Mouse (Mus musculus): Measurements from ENCODE around the gene Gltp. TPM values are rescaled to one million over a fixed set of nuclear protein-coding genes. Genes with fewer than 3 reads are reported as not detected.

Gene Gltp
- total RNA-seq, 1 experiment: 17.2 TPM

DNA sequence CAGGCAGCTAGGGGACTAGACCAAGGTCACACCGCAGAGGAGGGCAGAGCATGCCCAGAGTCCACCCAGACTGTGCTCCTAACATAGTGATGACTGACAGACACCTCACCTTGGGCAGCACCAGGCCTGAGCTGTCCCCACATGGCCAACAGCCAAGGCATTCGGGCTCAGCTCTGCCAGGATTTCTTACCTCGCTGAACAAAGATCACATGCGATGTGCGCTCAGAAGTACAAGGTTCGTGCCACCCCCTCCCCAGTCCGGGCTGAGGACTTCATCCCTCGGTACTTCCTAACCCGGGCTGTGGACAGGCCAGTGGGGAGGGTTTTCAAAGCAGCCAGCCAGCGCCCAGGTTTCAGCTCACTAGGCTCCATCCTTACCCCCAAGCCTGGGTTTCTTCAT, 33.4 kb downstream of the Gltp start:
- in situ Hi-C loops (cut with MboI; ENCODE audit: low sequenced_read_pairs in 2 of 2, unreplicated experiment in 2 of 2): no loop called here
- no peak for TF ChIP-seq HCFC1 (IDR thresholded peaks at IDR 0.05; ENCODE audit: borderline replicate concordance, insufficient read depth, low read length)
- TF ChIP-seq MAFK (IDR thresholded peaks at IDR 0.05; ENCODE audit: insufficient read depth, low read depth, low read length): no peak
- TF ChIP-seq ZNF384 (IDR thresholded peaks at IDR 0.05; ENCODE audit: low read depth, low read length): no peak
- TF ChIP-seq CHD2 (IDR thresholded peaks at IDR 0.05; ENCODE audit: low read depth, low read length): no peak
- TF ChIP-seq ZC3H11A (IDR thresholded peaks at IDR 0.05; ENCODE audit: borderline replicate concordance, low read depth, low read length): no peak

DNA sequence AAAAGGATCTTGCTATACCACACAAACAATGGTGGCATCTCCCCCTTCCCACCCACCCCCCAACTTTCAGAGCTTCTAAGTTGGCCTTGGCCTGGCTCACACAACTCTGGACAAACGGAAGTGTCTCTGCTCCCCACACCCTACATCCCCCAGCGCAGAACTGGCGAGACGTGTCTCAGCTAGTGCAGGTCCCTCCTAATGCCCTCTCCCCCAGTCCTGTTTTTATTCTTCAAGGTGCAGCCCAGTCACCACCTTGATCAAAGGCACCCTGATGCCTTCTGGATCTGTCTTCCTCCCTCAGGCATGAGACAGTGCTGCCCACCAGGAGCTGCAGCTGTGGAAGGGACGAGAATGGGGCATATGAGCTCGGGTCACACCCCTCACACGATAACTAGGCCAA, 34.5 kb downstream of the Gltp start:
- Histone ChIP-seq H3K27ac (ENCODE audit: insufficient read depth, low read depth, low read length, poor library complexity, severe bottlenecking) (no peak overlapping the region), H3K9me3 (ENCODE audit: control insufficient read depth, insufficient read depth, low read depth, low read length) (no peaks in the 10 kb centered on the region), H3K9ac (ENCODE audit: insufficient read depth, low read depth, low read length, poor library complexity, severe bottlenecking) (no peak overlapping the region), H3K4me1 (ENCODE audit: control insufficient read depth in 2 of 2, insufficient read depth in 2 of 2, low read length in 2 of 2, poor library complexity in 1 of 2) (peaks cover 0 to 5% of the 10 kb centered on the region in 2 experiments; a peak in 1 of 4 replicates), H3K36me3 (ENCODE audit: control insufficient read depth, insufficient read depth, low read length, poor library complexity, severe bottlenecking) (no peaks in the 10 kb centered on the region), H3K4me3 (ENCODE audit: insufficient read depth in 1 of 2, low read depth in 1 of 2, low read length in 2 of 2, poor library complexity in 1 of 2, severe bottlenecking in 1 of 2) (no peak overlapping the region)
- no peak for DNase-seq (ENCODE audit: low read depth, low spot score)
- in situ Hi-C loops (cut with MboI; ENCODE audit: low sequenced_read_pairs in 2 of 2, unreplicated experiment in 2 of 2): no loop called here
- TF ChIP-seq CHD2 (IDR thresholded peaks at IDR 0.05; ENCODE audit: low read depth, low read length): no peak
- TF ChIP-seq ZNF384 (IDR thresholded peaks at IDR 0.05; ENCODE audit: low read depth, low read length): no peak

More for the DNA sequence above, 33.4 kb downstream of the Gltp start:
- peak overlapping the region; percentile 65 to 66; a peak in 3 of 4 replicates for H3K4me3 ChIP-seq (ENCODE audit: insufficient read depth in 1 of 2, low read depth in 1 of 2, low read length in 2 of 2, poor library complexity in 1 of 2, severe bottlenecking in 1 of 2)
- no peaks in the 10 kb centered on the region for H3K9me3 ChIP-seq (ENCODE audit: control insufficient read depth, insufficient read depth, low read depth, low read length)
- H3K9ac ChIP-seq (ENCODE audit: insufficient read depth, low read depth, low read length, poor library complexity, severe bottlenecking): no peak overlapping the region
- no peaks in the 10 kb centered on the region for H3K36me3 ChIP-seq (ENCODE audit: control insufficient read depth, insufficient read depth, low read length, poor library complexity, severe bottlenecking)
- H3K4me1 ChIP-seq (ENCODE audit: control insufficient read depth in 2 of 2, insufficient read depth in 2 of 2, low read length in 2 of 2, poor library complexity in 1 of 2): peaks cover 0 to 5% of the 10 kb centered on the region in 2 experiments; a peak in 1 of 4 replicates
- H3K27ac ChIP-seq (ENCODE audit: insufficient read depth, low read depth, low read length, poor library complexity, severe bottlenecking): no peak overlapping the region
- no peak for DNase-seq (ENCODE audit: low read depth, low spot score)

- TF ChIP-seq CHD2 (IDR thresholded peaks at IDR 0.05; ENCODE audit: low read depth, low read length) (no peak), HCFC1 (IDR thresholded peaks at IDR 0.05; ENCODE audit: borderline replicate concordance, insufficient read depth, low read length) (no peak), MAFK (IDR thresholded peaks at IDR 0.05; ENCODE audit: insufficient read depth, low read depth, low read length) (no peak), ZC3H11A (IDR thresholded peaks at IDR 0.05; ENCODE audit: borderline replicate concordance, low read depth, low read length) (no peak), ZNF384 (IDR thresholded peaks at IDR 0.05; ENCODE audit: low read depth, low read length) (no peak)
- Histone ChIP-seq H3K36me3 (ENCODE audit: control insufficient read depth, insufficient read depth, low read length, poor library complexity, severe bottlenecking) (no peaks in the 10 kb centered on the region), H3K9me3 (ENCODE audit: control insufficient read depth, insufficient read depth, low read depth, low read length) (no peaks in the 10 kb centered on the region), H3K4me3 (ENCODE audit: insufficient read depth in 1 of 2, low read depth in 1 of 2, low read length in 2 of 2, poor library complexity in 1 of 2, severe bottlenecking in 1 of 2) (no peak overlapping the region), H3K27ac (ENCODE audit: insufficient read depth, low read depth, low read length, poor library complexity, severe bottlenecking) (no peak overlapping the region), H3K4me1 (ENCODE audit: control insufficient read depth in 2 of 2, insufficient read depth in 2 of 2, low read length in 2 of 2, poor library complexity in 1 of 2) (peaks cover 0 to 5% of the 10 kb centered on the region in 2 experiments; a peak in 1 of 4 replicates), H3K9ac (ENCODE audit: insufficient read depth, low read depth, low read length, poor library complexity, severe bottlenecking) (no peak overlapping the region)
- no peak for DNase-seq (ENCODE audit: low read depth, low spot score)
- in situ Hi-C loops (cut with MboI; ENCODE audit: low sequenced_read_pairs in 2 of 2, unreplicated experiment in 2 of 2): no loop called here
Measured at GRCm38 (mm10) chr5:114655721-114656120, 35.1 kb downstream of the Gltp start.

DNA sequence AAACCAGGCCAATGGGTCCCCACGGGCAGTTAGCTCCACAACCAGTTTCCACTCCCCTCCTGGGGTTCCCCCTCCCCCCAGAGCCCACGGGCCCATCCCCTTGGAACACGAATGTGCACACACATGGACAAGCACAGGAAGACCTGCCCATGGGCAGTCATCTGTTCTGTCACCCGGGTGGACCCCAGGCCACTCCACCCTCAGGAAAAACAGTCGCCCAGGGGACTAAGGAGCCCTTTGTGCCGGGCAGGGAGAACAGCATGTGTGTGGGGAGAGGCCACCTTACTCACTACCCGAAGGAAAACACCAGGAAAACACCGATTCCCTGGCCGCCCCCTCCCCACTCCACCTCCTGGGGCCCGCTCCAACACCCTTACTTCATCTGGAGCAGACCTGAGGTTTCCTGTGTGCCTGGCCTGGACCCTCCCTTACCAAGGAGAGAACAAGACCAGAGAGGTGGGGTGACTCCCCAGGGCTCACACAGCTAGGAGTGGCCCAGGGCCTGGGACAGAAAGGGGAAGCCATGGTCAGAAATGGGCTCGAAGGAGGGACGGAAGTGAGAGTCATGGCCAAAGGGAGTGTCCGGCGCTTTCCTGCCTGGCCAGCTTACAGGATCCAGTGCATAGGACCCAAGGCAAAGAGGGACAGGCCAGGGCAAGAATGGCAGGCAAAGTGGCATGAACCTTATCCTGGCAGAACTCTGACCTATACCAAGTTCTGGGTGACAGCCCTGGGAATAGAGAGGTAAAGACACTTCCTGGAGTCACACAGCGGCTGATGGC, 36.9 kb downstream of the Gltp start:
- in situ Hi-C loops (cut with MboI; ENCODE audit: low sequenced_read_pairs in 2 of 2, unreplicated experiment in 2 of 2): no loop called here
- TF ChIP-seq HCFC1 (IDR thresholded peaks at IDR 0.05; ENCODE audit: borderline replicate concordance, insufficient read depth, low read length): no peak
- no peak for TF ChIP-seq ZC3H11A (IDR thresholded peaks at IDR 0.05; ENCODE audit: borderline replicate concordance, low read depth, low read length)
- no peak for TF ChIP-seq ZNF384 (IDR thresholded peaks at IDR 0.05; ENCODE audit: low read depth, low read length)
- TF ChIP-seq MAFK (IDR thresholded peaks at IDR 0.05; ENCODE audit: insufficient read depth, low read depth, low read length): no peak
- TF ChIP-seq CHD2 (IDR thresholded peaks at IDR 0.05; ENCODE audit: low read depth, low read length): no peak
- Histone ChIP-seq H3K36me3 (ENCODE audit: control insufficient read depth, insufficient read depth, low read length, poor library complexity, severe bottlenecking) (no peaks in the 10 kb centered on the region), H3K9me3 (ENCODE audit: control insufficient read depth, insufficient read depth, low read depth, low read length) (no peaks in the 10 kb centered on the region), H3K4me1 (ENCODE audit: control insufficient read depth in 2 of 2, insufficient read depth in 2 of 2, low read length in 2 of 2, poor library complexity in 1 of 2) (peaks cover 0 to 2% of the 10 kb centered on the region in 2 experiments; a peak in 1 of 4 replicates), H3K4me3 (ENCODE audit: insufficient read depth in 1 of 2, low read depth in 1 of 2, low read length in 2 of 2, poor library complexity in 1 of 2, severe bottlenecking in 1 of 2) (no peak overlapping the region), H3K9ac (ENCODE audit: insufficient read depth, low read depth, low read length, poor library complexity, severe bottlenecking) (no peak overlapping the region), H3K27ac (ENCODE audit: insufficient read depth, low read depth, low read length, poor library complexity, severe bottlenecking) (no peak overlapping the region)
- DNase-seq (ENCODE audit: low read depth, low spot score): no peak
